9 mouse cellular contexts compared by ENCODE assay signal in the genomic region with DNA sequence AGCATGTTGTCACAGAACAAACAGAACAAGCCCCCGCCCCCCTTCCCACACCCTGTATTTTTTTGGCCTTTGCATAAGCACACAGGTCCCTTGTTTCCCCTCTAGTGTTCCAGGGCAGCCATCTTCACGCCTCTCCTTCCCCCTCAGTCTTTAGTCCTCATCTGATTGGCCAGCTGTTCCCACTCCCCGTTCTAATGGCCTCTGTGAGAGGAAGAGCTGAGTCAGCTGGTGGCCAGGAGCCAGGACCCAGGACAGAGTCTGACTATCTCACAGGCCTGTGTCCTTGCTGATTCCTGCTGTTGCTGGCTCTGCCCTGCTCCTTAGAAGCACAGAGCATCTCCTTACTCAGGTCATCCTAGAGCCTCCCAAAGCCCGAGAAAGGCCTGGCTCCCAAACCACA. TPM values are rescaled to one million over a fixed set of nuclear protein-coding genes. Genes with fewer than 3 reads are reported as not detected.
DNase-seq lines count a peak whose midpoint lies in the region; ATAC-seq and TF ChIP-seq lines count a peak whose summit lies in the region.
"Had no signal": no experiment of that assay in that cellular context is flagged by ENCODE, and none has a peak within 500 bp of the region (broad histone marks: within the 10 kb centered on the region; RNA-seq: fewer than 3 reads in every experiment).

No protein-coding gene starts in this region.

- no peak overlapping the region for H3K27ac ChIP-seq in midbrain, embryonic 16.5 days (ENCODE audit: low read length)
- no peak overlapping the region for H3K27ac ChIP-seq in midbrain, embryonic 10.5 days (replicated peaks)
- peak overlapping the region; percentile 28 for H3K27ac ChIP-seq in heart, postnatal 0 days (ENCODE audit: low read depth)
- 0 out of 2 replicates have a peak overlapping the region, but pooled peaks have one; percentile 12 for H3K27ac ChIP-seq in limb, embryonic 10.5 days
- H3K27ac ChIP-seq: limb, embryonic 12.5 days had no signal

- DNase-seq in midbrain, embryonic 10.5 days (ENCODE audit: low spot score), result no peak
- DNase-seq in adrenal gland, postnatal 36 days, result peak; percentile 92 to 93
- peak; percentile 86 for DNase-seq in heart, postnatal 0 days (ENCODE audit: low spot score)
- no peak for DNase-seq in limb, embryonic 10.5 days (ENCODE audit: low spot score)
- DNase-seq in right cerebral cortex, postnatal 14 days, result peak; percentile 48
- DNase-seq in cerebellum, adult 11-12 months, result no peak
- no peak for DNase-seq in thymus, postnatal 4 days

- H3K4me1 ChIP-seq in midbrain, embryonic 16.5 days (ENCODE audit: control insufficient read depth, insufficient read depth, low read length), result peaks cover 2% of the 10 kb centered on the region; the same call in 1 of the 2 replicates
- peaks cover 47% of the 10 kb centered on the region for H3K4me1 ChIP-seq in midbrain, embryonic 10.5 days
- peaks cover 9% of the 10 kb centered on the region; the same call in 1 of the 2 replicates for H3K4me1 ChIP-seq in heart, postnatal 0 days (ENCODE audit: control insufficient read depth, insufficient read depth)
- peaks cover 22% of the 10 kb centered on the region for H3K4me1 ChIP-seq in limb, embryonic 10.5 days

- peak; percentile 50 for ATAC-seq in midbrain, embryonic 16.5 days
- ATAC-seq in heart, postnatal 0 days (ENCODE audit: insufficient read depth, low read depth), result peak; percentile 87

- WGBS in midbrain, embryonic 16.5 days, result 69% methylated on average over 4 of the region's 4 CpGs
- 81% methylated on average over 4 of the region's 4 CpGs for WGBS in midbrain, embryonic 10.5 days
- WGBS in heart, postnatal 0 days, result 42% methylated on average over 4 of the region's 4 CpGs
- WGBS in limb, embryonic 10.5 days, result 77% methylated on average over 4 of the region's 4 CpGs

- H3K4me3 ChIP-seq in midbrain, embryonic 16.5 days (ENCODE audit: low read depth, low read length), result no peak overlapping the region
- H3K4me3 ChIP-seq in midbrain, embryonic 10.5 days, result no peak overlapping the region
- no peak overlapping the region for H3K4me3 ChIP-seq in heart, postnatal 0 days (ENCODE audit: low read depth, low read length)
- no peak overlapping the region for H3K4me3 ChIP-seq in limb, embryonic 10.5 days
- H3K4me3 ChIP-seq: limb, embryonic 12.5 days had no signal

- no peak overlapping the region for H3K9ac ChIP-seq in midbrain, embryonic 16.5 days (ENCODE audit: low read depth, low read length)
- H3K9ac ChIP-seq in heart, postnatal 0 days (replicated peaks; ENCODE audit: low read depth, low read length), result no peak overlapping the region
- H3K9ac ChIP-seq: limb, embryonic 12.5 days had no signal

- TF ChIP-seq EP300 in heart, postnatal 0 days (IDR thresholded peaks at IDR 0.05; ENCODE audit: low read depth), result no peak

- H3K27me3 ChIP-seq in midbrain, embryonic 16.5 days (ENCODE audit: control insufficient read depth, insufficient read depth, low read depth, low read length), result no peaks in the 10 kb centered on the region
- H3K27me3 ChIP-seq in midbrain, embryonic 10.5 days (ENCODE audit: low read depth, poor library complexity, severe bottlenecking), result no peaks in the 10 kb centered on the region
- no peaks in the 10 kb centered on the region for H3K27me3 ChIP-seq in heart, postnatal 0 days (ENCODE audit: control insufficient read depth, insufficient read depth, low read length)
- H3K27me3 ChIP-seq in limb, embryonic 10.5 days (ENCODE audit: low read depth, poor library complexity, severe bottlenecking), result no peaks in the 10 kb centered on the region
- H3K27me3 ChIP-seq: limb, embryonic 12.5 days had no signal

- no peaks in the 10 kb centered on the region for H3K9me3 ChIP-seq in midbrain, embryonic 16.5 days (replicated peaks; ENCODE audit: control insufficient read depth, low read length, poor library complexity, severe bottlenecking)
- H3K9me3 ChIP-seq in midbrain, embryonic 10.5 days (replicated peaks), result no peaks in the 10 kb centered on the region
- no peaks in the 10 kb centered on the region for H3K9me3 ChIP-seq in heart, postnatal 0 days (replicated peaks; ENCODE audit: control insufficient read depth, low read length)
- no peaks in the 10 kb centered on the region for H3K9me3 ChIP-seq in limb, embryonic 10.5 days (replicated peaks)
- H3K9me3 ChIP-seq: limb, embryonic 12.5 days had no signal

- TF ChIP-seq CTCF in heart, postnatal 0 days (IDR thresholded peaks at IDR 0.05; ENCODE audit: low read depth), result no peak

- H3K36me3 ChIP-seq in midbrain, embryonic 16.5 days (ENCODE audit: control insufficient read depth, insufficient read depth, low read length), result no peaks in the 10 kb centered on the region
- no peaks in the 10 kb centered on the region for H3K36me3 ChIP-seq in midbrain, embryonic 10.5 days
- no peaks in the 10 kb centered on the region for H3K36me3 ChIP-seq in heart, postnatal 0 days (replicated peaks; ENCODE audit: control insufficient read depth, insufficient read depth, low read length)
- H3K36me3 ChIP-seq in limb, embryonic 10.5 days, result no peaks in the 10 kb centered on the region
- H3K36me3 ChIP-seq: limb, embryonic 12.5 days had no signal

- H3K4me2 ChIP-seq in midbrain, embryonic 16.5 days (ENCODE audit: low read length), result no peak overlapping the region
- H3K4me2 ChIP-seq in heart, postnatal 0 days (ENCODE audit: low read depth, low read length), result no peak overlapping the region
- H3K4me2 ChIP-seq: limb, embryonic 12.5 days had no signal

RNA-seq across cellular contexts. Expression of a gene that starts 13.3 kb away (rescaled TPM):
- 37.0 and 43.2 TPM in 2 replicates for polyA plus RNA-seq in midbrain, embryonic 16.5 days (2015; fragmentation: Nextera tagmentation; extraction: Ambion mirVana)
- 9.0 and 10.2 TPM in 2 replicates for polyA plus RNA-seq in midbrain, embryonic 10.5 days (2016; fragmentation: Nextera tagmentation; extraction: Ambion mirVana)
- 10 to 100 TPM; 47.4 to 48.7 TPM for total RNA-seq in adrenal gland, postnatal 36 days (2021)
- total RNA-seq in heart, postnatal 0 days (2014; rRNA removed; ENCODE audit: low replicate concordance), result 79.3 and 94.8 TPM in 2 replicates
- polyA plus RNA-seq in heart, postnatal 0 days (2015; fragmentation: Nextera tagmentation; extraction: Ambion mirVana), result 23.2 and 30.8 TPM in 2 replicates
- polyA plus RNA-seq in limb, embryonic 10.5 days (2016; fragmentation: Nextera tagmentation; extraction: Ambion mirVana), result 8.2 and 9.8 TPM in 2 replicates

RNA-seq across cellular contexts. Expression of a gene that starts 39.4 kb away (rescaled TPM):
- polyA plus RNA-seq in midbrain, embryonic 16.5 days (2015; fragmentation: Nextera tagmentation; extraction: Ambion mirVana), result 17.6 and 18.6 TPM in 2 replicates
- polyA plus RNA-seq in midbrain, embryonic 10.5 days (2016; fragmentation: Nextera tagmentation; extraction: Ambion mirVana), result 8.5 and 8.8 TPM in 2 replicates
- total RNA-seq in adrenal gland, postnatal 36 days (2021), result 10 to 100 TPM in 1 of 2 experiments, 1 to 10 TPM in 1; 9.6 to 11.9 TPM
- total RNA-seq in heart, postnatal 0 days (2014; rRNA removed; ENCODE audit: low replicate concordance), result 17.5 and 20.2 TPM in 2 replicates
- polyA plus RNA-seq in heart, postnatal 0 days (2015; fragmentation: Nextera tagmentation; extraction: Ambion mirVana), result 4.6 and 5.0 TPM in 2 replicates
- polyA plus RNA-seq in limb, embryonic 10.5 days (2016; fragmentation: Nextera tagmentation; extraction: Ambion mirVana), result 8.9 and 10.3 TPM in 2 replicates

Comparison
In these comparisons a context has a peak if more than half of its experiments do, and no peak if none do; other contexts are left out.
1. H3K27ac ChIP-seq: peak in heart, postnatal 0 days (single experiment) and limb, embryonic 10.5 days (single experiment); none in midbrain, embryonic 16.5 days (single experiment) and midbrain, embryonic 10.5 days (single experiment).
2. DNase-seq: peak in adrenal gland, postnatal 36 days (2 of 2), heart, postnatal 0 days (single experiment) and right cerebral cortex, postnatal 14 days (single experiment); none in midbrain, embryonic 10.5 days (single experiment), limb, embryonic 10.5 days (single experiment), cerebellum, adult 11-12 months (single experiment) and thymus, postnatal 4 days (single experiment).